Mouse (Mus musculus): ENCODE measurements at regions not wholly inside any gene's neighbourhood (a gene's known extent, or its start where the extent isn't known, plus 50 kb on each side); places are given as distances from the start of the nearest gene placed in this dataset.

DNA sequence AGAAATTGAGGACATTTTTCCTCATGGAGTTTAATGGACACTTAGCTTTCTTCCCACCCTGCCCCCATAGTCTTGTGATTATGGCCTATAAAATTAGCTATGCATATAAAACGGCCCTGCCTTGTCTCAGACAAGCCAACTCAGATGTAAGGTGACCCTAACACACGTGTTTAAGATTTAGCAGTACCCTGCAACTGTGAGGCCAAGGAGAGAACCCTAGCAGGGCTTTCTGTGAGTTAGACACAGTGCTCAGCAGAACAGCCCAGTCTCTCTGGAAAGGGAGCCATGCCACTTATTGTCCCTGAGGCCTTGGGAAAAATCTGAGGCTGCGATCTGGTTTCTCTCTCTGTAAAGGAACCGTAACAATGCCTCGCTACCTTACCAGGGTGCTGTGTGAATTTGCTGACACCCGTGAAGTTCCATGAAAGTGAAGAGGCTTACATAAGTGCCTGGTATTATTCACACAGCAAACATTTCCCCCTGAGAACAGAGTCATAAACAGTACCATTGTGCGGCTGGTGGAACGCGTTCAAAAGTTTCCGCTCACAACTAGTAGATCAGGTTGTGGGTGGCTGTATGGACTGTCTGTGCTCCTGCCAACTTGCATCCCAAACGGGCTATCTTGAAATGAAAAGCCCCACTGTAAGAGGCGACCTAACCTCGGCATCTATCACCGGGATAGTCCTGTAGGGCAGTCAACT is 162.3 kb upstream of the Ankrd55 start:
- TF ChIP-seq CTCF (IDR thresholded peaks at IDR 0.05; ENCODE audit: control insufficient read depth, insufficient read depth, insufficient replicate concordance, low read depth, low read length): no peak
- TF ChIP-seq POLR2A (IDR thresholded peaks at IDR 0.05; ENCODE audit: control insufficient read depth, low read depth, low read length): no peak
